Mouse (Mus musculus) liver, postnatal 0 days (tissue): Measurements from ENCODE around the gene Lhb. TPM values are rescaled to one million over a fixed set of nuclear protein-coding genes. Genes with fewer than 3 reads are reported as not detected.

ENCODE experiments used
- ATAC-seq: fragments of 200-750 bp; cut with Nextera tagmentation; 2 replicates; pipeline ENCODE4 v1.8.0; 2017; ENCODE audit warnings: mild to moderate bottlenecking, moderate library complexity
- DNase-seq: peaks from one replicate; pipeline ENCODE4 v3.0.0-alpha.2; 2016
- H3K27ac ChIP-seq: fragments of 300-500 bp; sonication (generic); 2 replicates; pipeline ENCODE4 v1.5.1; 2014; ENCODE audit warnings: antibody characterized with exemption, moderate library complexity, mild to moderate bottlenecking, low read depth
- H3K27me3 ChIP-seq: fragments of 300-500 bp; sonication (generic); 2 replicates; pipeline ENCODE4 v1.6.1; 2014; ENCODE audit warnings: low read length, control low read depth, mixed read lengths; ENCODE audit not compliant: insufficient read depth
- H3K36me3 ChIP-seq: fragments of 300-500 bp; sonication (generic); replicated peaks from 2 replicates; pipeline ENCODE4 v1.6.1; 2014; ENCODE audit warnings: mild to moderate bottlenecking, control low read depth, low read length, moderate library complexity, mixed read lengths; ENCODE audit not compliant: insufficient read depth
- H3K4me1 ChIP-seq: fragments of 300-500 bp; sonication (generic); 2 replicates; pipeline ENCODE4 v1.6.1; 2014; ENCODE audit warnings: antibody characterized with exemption, mild to moderate bottlenecking, control low read depth; ENCODE audit not compliant: insufficient read depth
- H3K4me2 ChIP-seq: fragments of 300-500 bp; sonication (generic); 2 replicates; pipeline ENCODE4 v1.6.1; 2014; ENCODE audit warnings: low read depth, mild to moderate bottlenecking, low read length, moderate library complexity, mixed read lengths
- H3K4me3 ChIP-seq: fragments of 300-500 bp; sonication (generic); 2 replicates; pipeline ENCODE4 v1.5.1; 2014; ENCODE audit warnings: low read depth, low read length
- H3K9ac ChIP-seq: fragments of 300-500 bp; sonication (generic); replicated peaks from 2 replicates; pipeline ENCODE4 v1.6.1; 2014; ENCODE audit warnings: mild to moderate bottlenecking, moderate library complexity
- H3K9me3 ChIP-seq: fragments of 300-500 bp; sonication (generic); 2 replicates; pipeline ENCODE4 v1.6.1; 2016; ENCODE audit warnings: mild to moderate bottlenecking, control low read depth, low read length, mixed read lengths
- CTCF ChIP-seq: sonication (generic); IDR thresholded peaks from 2 replicates; pipeline ENCODE4 v1.5.1; 2016; ENCODE audit warnings: antibody characterized with exemption, low read depth
- EP300 ChIP-seq: IDR thresholded peaks from 2 replicates; pipeline ENCODE4 v1.6.1; 2016; ENCODE audit warnings: antibody characterized with exemption, low read depth, mild to moderate bottlenecking
- WGBS: fragments of 180-500 bp; shearing (Covaris S2); extraction: QIAGEN DNeasy Blood & Tissue Kit; methylation state at CpG from one replicate; pipeline ENCODE4 v1.1.7; 2014; ENCODE audit not compliant: insufficient replicate concordance; 5-methylcytosine and 5-hydroxymethylcytosine counted together
- polyA plus RNA-seq: library from polyadenylated mRNA; unstranded; fragments of >200 nt; fragmentation: Nextera tagmentation; extraction: Ambion mirVana; gene quantifications from 2 replicates; pipeline ENCODE4 v1.2.1, GENCODE M21; 2015

Lhb gene
- polyA plus RNA-seq, 1 experiment from 2014 or later = not detected

- H3K9me3 ChIP-seq = no peaks in the 10 kb centered on the region
- peaks cover 53% of the 10 kb centered on the region for H3K27me3 ChIP-seq
- WGBS = 12% methylated on average over 28 of the region's 28 CpGs
- TF ChIP-seq CTCF (peak; percentile 91), EP300 (no peak)
- ATAC-seq = peak; percentile 52; the same call in 1 of the 2 replicates
- peaks cover 10% of the 10 kb centered on the region for H3K4me1 ChIP-seq
- H3K36me3 ChIP-seq = no peaks in the 10 kb centered on the region
- no peak within 1 kb of the TSS for H3K27ac ChIP-seq
- peak within 1 kb of the TSS; percentile 61 for H3K4me2 ChIP-seq
- DNase-seq = peak; percentile 68
- no peak within 1 kb of the TSS for H3K9ac ChIP-seq
- H3K4me3 ChIP-seq = peak within 1 kb of the TSS; percentile 41
Measured at GRCm38 (mm10) chr7:45405091-45406075, 15.2 kb upstream of the Lhb start, which contains the start of gene Kcna7. Kcna7 (plus strand) TSS chr7:45405653.

DNA sequence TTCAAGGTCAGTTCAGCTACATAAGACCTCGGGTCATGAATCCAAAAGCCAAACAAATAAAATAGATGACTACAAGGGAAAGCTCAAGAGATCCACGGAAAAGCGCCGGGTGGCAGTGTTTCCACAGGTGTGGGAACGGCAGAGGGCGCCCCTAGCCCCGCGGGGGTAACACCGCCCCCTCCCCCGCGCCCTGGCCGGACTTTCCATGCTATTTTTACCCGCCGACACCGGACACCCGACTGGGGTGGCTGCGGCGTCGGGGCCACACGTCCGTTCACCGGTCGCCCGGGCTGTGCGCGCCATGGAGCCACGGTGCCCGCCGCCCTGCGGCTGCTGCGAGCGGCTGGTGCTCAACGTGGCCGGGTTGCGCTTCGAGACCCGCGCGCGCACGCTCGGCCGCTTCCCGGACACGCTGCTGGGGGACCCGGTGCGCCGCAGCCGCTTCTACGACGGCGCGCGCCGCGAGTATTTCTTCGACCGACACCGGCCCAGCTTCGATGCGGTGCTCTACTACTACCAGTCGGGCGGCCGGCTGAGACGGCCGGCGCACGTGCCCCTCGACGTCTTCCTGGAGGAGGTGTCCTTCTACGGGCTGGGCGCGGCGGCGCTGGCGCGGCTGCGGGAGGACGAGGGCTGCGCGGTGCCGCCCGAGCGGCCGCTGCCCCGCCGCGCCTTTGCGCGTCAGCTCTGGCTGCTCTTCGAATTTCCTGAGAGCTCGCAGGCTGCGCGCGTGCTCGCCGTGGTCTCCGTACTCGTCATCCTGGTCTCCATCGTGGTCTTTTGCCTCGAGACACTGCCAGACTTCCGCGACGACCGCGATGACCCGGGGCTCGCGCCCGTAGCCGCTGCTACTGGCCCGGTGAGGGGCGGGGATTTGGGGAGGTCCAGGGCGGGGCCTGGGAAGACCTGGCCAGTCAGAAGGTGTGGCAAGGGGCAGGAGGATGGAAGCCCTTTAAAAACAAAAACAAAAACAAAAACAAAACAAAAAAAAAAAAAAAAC lies 14.2 kb upstream of the Lhb start:
- Histone ChIP-seq H3K4me1 (peaks cover 10% of the 10 kb centered on the region), H3K4me3 (peak overlapping the region; percentile 41), H3K9ac (no peak overlapping the region), H3K9me3 (no peaks in the 10 kb centered on the region), H3K36me3 (no peaks in the 10 kb centered on the region), H3K4me2 (peak overlapping the region; percentile 61), H3K27me3 (peaks cover 63% of the 10 kb centered on the region), H3K27ac (no peak overlapping the region)
- no peak for TF ChIP-seq EP300
- TF ChIP-seq CTCF = no peak
- no peak for DNase-seq
- WGBS = 3% methylated on average over 104 of the region's 114 CpGs
- no peak for ATAC-seq

DNA sequence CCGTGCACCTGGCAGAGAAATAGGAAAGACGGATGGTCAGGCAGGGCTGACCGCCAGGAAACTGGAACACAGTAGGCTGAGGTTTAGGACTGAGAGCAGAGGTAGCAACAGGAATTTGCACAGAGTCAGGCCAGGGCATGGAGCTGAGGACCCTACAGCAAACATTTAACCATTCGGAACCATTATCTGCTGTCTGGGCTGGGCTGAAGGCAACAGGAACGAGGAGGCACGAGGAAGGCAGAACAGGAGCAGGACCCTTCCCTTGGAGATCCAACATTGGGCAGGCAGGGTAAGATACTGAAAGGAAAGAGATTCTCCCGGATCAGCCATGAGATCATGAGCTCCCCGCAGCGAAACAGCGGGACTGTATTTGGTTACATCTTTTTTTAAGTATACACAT lies 12.8 kb upstream of the Lhb start:
- Histone ChIP-seq H3K4me3 (no peak overlapping the region), H3K4me2 (no peak overlapping the region), H3K9ac (no peak overlapping the region), H3K36me3 (no peaks in the 10 kb centered on the region), H3K4me1 (peaks cover 10% of the 10 kb centered on the region), H3K9me3 (no peaks in the 10 kb centered on the region), H3K27me3 (peaks cover 75% of the 10 kb centered on the region), H3K27ac (no peak overlapping the region)
- TF ChIP-seq CTCF (no peak), EP300 (no peak)
- DNase-seq = no peak
- ATAC-seq = no peak
- 77% methylated on average over 10 of the region's 10 CpGs for WGBS

GRCm38 (mm10) chr7:45408351-45408750 lies 12.3 kb upstream of the Lhb start:
- TF ChIP-seq EP300 (no peak), CTCF (no peak)
- no peak overlapping the region for H3K4me2 ChIP-seq
- DNase-seq (no peak), ATAC-seq (no peak)
- H3K4me3 ChIP-seq = no peak overlapping the region
- peaks cover 11% of the 10 kb centered on the region for H3K4me1 ChIP-seq
- H3K27me3 ChIP-seq = peaks cover 80% of the 10 kb centered on the region
- H3K9me3 ChIP-seq = no peaks in the 10 kb centered on the region
- H3K36me3 ChIP-seq = no peaks in the 10 kb centered on the region
- no peak overlapping the region for H3K27ac ChIP-seq
- 64% methylated on average over 7 of the region's 7 CpGs for whole genome bisulfite sequencing
- no peak overlapping the region for H3K9ac ChIP-seq

GRCm38 (mm10) chr7:45408949-45409348 lies 11.7 kb upstream of the Lhb start:
- peaks cover 17% of the 10 kb centered on the region for H3K4me1 ChIP-seq
- no peak for ATAC-seq
- no peak overlapping the region for H3K4me3 ChIP-seq
- peaks cover 86% of the 10 kb centered on the region for H3K27me3 ChIP-seq
- DNase-seq = no peak
- H3K27ac ChIP-seq = no peak overlapping the region
- 78% methylated on average over 17 of the region's 17 CpGs for WGBS
- TF ChIP-seq EP300 = no peak
- no peak for TF ChIP-seq CTCF
- H3K4me2 ChIP-seq = no peak overlapping the region
- no peaks in the 10 kb centered on the region for H3K9me3 ChIP-seq
- H3K9ac ChIP-seq = no peak overlapping the region
- H3K36me3 ChIP-seq = no peaks in the 10 kb centered on the region
